Mouse (Mus musculus) stomach, postnatal 0 days (tissue): ENCODE results near the gene Tsfm.

Source experiments
- CTCF ChIP-seq: IDR thresholded peaks from 2 replicates; pipeline ENCODE4 v1.5.1; 2016; ENCODE audit warnings: antibody characterized with exemption, low read depth, mild to moderate bottlenecking, moderate library complexity
- EP300 ChIP-seq: optimal IDR thresholded peaks from 2 replicates; pipeline ENCODE3; 2016; ENCODE audit warnings: antibody characterized with exemption

GRCm38 (mm10) chr10:127063239-127063872, 32.7 kb upstream of the Tsfm start, which contains the start of gene Cdk4:
- TF ChIP-seq CTCF (peak; percentile 7; the same call in 1 of the 2 replicates), EP300 (no peak)
